13 mouse cellular contexts compared by ENCODE assay signal in genomic region chr5:100476328-100476727, GRCm38 (mm10). TPM values are rescaled to one million over a fixed set of nuclear protein-coding genes. Genes with fewer than 3 reads are reported as not detected.
DNase-seq lines count a peak whose midpoint lies in the region; ATAC-seq and TF ChIP-seq lines count a peak whose summit lies in the region.
"Had no signal": no experiment of that assay in that cellular context is flagged by ENCODE, and none has a peak within 500 bp of the region (broad histone marks: within the 10 kb centered on the region; RNA-seq: fewer than 3 reads in every experiment).

No protein-coding gene starts in this region.

- peak; percentile 42 for TF ChIP-seq RAD21 in CH12.LX (IDR thresholded peaks at IDR 0.05; ENCODE audit: low read depth, low read length)

- no peak overlapping the region for H3K4me3 ChIP-seq in lung, embryonic 14.5 days (ENCODE audit: low read depth, low read length)
- no peak overlapping the region for H3K4me3 ChIP-seq in CH12.LX (replicated peaks in 1 of 3; ENCODE audit: low read depth in 2 of 3, low read length in 2 of 3, poor library complexity in 1 of 3)
- H3K4me3 ChIP-seq: forebrain, embryonic 15.5 days; megakaryocyte, embryonic 14.5 days had no signal

- DNase-seq in lung, embryonic 14.5 days, result no peak
- DNase-seq in lung, postnatal 14 days, result no peak
- DNase-seq in CH12.LX (ENCODE audit: extremely low read depth) (no peak), Patski (ENCODE audit: low read depth, low spot score) (no peak)
- DNase-seq in cerebellum, adult 11 months, result no peak
- no peak for DNase-seq in gastrocnemius, postnatal 36 days
- no peak for DNase-seq in gastrocnemius, postnatal 10 days
- DNase-seq: adrenal gland, postnatal 14 days; gastrocnemius, postnatal 25 days; liver had no signal

- H3K27me3 ChIP-seq in lung, embryonic 14.5 days (ENCODE audit: insufficient read depth, low read length), result no peaks in the 10 kb centered on the region
- H3K27me3 ChIP-seq in CH12.LX (replicated peaks) (no peaks in the 10 kb centered on the region), Patski (no peaks in the 10 kb centered on the region)
- H3K27me3 ChIP-seq: forebrain, embryonic 15.5 days; megakaryocyte, embryonic 14.5 days had no signal

- POLR2A ChIA-PET in Patski (lab: Charles Lee), result interaction anchor here (1.3 to 1.4 kb wide), 2 partner anchors 10 to 28 kb away, joined by 3 to 5 read pairs; no protein-coding TSS in a partner anchor

- H3K4me1 ChIP-seq in lung, embryonic 14.5 days (ENCODE audit: insufficient read depth), result no peaks in the 10 kb centered on the region
- peaks cover 0 to 1% of the 10 kb centered on the region in 2 experiments; a peak in 1 of 4 replicates for H3K4me1 ChIP-seq in CH12.LX (ENCODE audit: control insufficient read depth in 1 of 2, insufficient read depth in 2 of 2)
- H3K4me1 ChIP-seq: forebrain, embryonic 15.5 days had no signal

- WGBS in lung, embryonic 14.5 days, result 79% methylated on average over 3 of the region's 3 CpGs

- H3K9ac ChIP-seq in lung, embryonic 14.5 days, result no peak overlapping the region
- no peak overlapping the region for H3K9ac ChIP-seq in CH12.LX (ENCODE audit: insufficient read depth, low read depth)
- H3K9ac ChIP-seq: forebrain, embryonic 15.5 days had no signal

- in situ Hi-C loops in CH12.LX (cut with MboI; ENCODE audit: low pct_ligation_motif_present, low pct_unique_long_range_greater_than_20kb, low sequenced_read_pairs), result no loop called here
- in situ Hi-C loops in Patski (cut with MboI; ENCODE audit: low pct_unique_long_range_greater_than_20kb), result no loop called here

- H3K4me2 ChIP-seq in lung, embryonic 14.5 days, result no peak overlapping the region
- H3K4me2 ChIP-seq in CH12.LX (ENCODE audit: insufficient read depth, low read depth, poor library complexity, severe bottlenecking), result no peak overlapping the region
- H3K4me2 ChIP-seq: forebrain, embryonic 15.5 days had no signal

- TF ChIP-seq EP300 in CH12.LX (IDR thresholded peaks at IDR 0.05; ENCODE audit: low read length), result no peak

- no peak overlapping the region for H3K27ac ChIP-seq in lung, embryonic 14.5 days (ENCODE audit: low read depth)
- H3K27ac ChIP-seq in CH12.LX (ENCODE audit: insufficient read depth, low read depth), result no peak overlapping the region
- H3K27ac ChIP-seq: forebrain, embryonic 15.5 days had no signal

- no peak for TF ChIP-seq POLR2A in CH12.LX (IDR thresholded peaks at IDR 0.05; ENCODE audit: low read depth, low read length)

- no peaks in the 10 kb centered on the region for H3K9me3 ChIP-seq in lung, embryonic 14.5 days (ENCODE audit: low read depth, low read length)
- no peaks in the 10 kb centered on the region for H3K9me3 ChIP-seq in CH12.LX (replicated peaks; ENCODE audit: low read length)
- H3K9me3 ChIP-seq: forebrain, embryonic 15.5 days; megakaryocyte, embryonic 14.5 days had no signal

- intact Hi-C loops in gastrocnemius, postnatal 36 days (cut with DNase I), result no loop called here

- dilution Hi-C loops in CH12.LX (cut with MboI; ENCODE audit: extremely low pct_ligation_motif_present, extremely low pct_unique_long_range_greater_than_20kb, low sequenced_read_pairs), result no loop called here

- CTCF ChIA-PET in Patski (lab: Charles Lee), result interaction anchor here (0.7 to 4.4 kb wide), 5 partner anchors 11 to 66 kb away, joined by 3 to 19 read pairs (median 3); no protein-coding TSS in a partner anchor

- TF ChIP-seq CTCF in lung, embryonic 14.5 days (IDR thresholded peaks at IDR 0.05; ENCODE audit: low read depth), result 0 out of 2 replicates have a peak, but pooled peaks have one; percentile 9
- peak in 1 of 2 experiments; percentile 62; a peak in 2 of 4 replicates for TF ChIP-seq CTCF in CH12.LX (conservative IDR thresholded peaks at IDR 0.05 in 1 of 2, IDR thresholded peaks at IDR 0.05 in 1 of 2; ENCODE audit: low read depth in 2 of 2, low read length in 2 of 2)
- peak; percentile 68 for TF ChIP-seq CTCF in Patski (IDR thresholded peaks at IDR 0.05)

- no peak for ATAC-seq in lung, embryonic 14.5 days (ENCODE audit: insufficient read depth)
- no peak for ATAC-seq in Patski
- ATAC-seq in megakaryocyte progenitor cell, adult 5-6 weeks (replicated peaks; ENCODE audit: poor library complexity), result peak; percentile 77
- ATAC-seq: forebrain, embryonic 15.5 days had no signal

- H3K79me2 ChIP-seq in CH12.LX (replicated peaks; ENCODE audit: control insufficient read depth, extremely low read depth, insufficient read depth, poor library complexity, severe bottlenecking), result no peaks in the 10 kb centered on the region

- H3K36me3 ChIP-seq in lung, embryonic 14.5 days (ENCODE audit: insufficient read depth), result peaks cover 45% of the 10 kb centered on the region
- H3K36me3 ChIP-seq in CH12.LX (replicated peaks in 1 of 2; ENCODE audit: control insufficient read depth in 1 of 2, insufficient read depth in 1 of 2, low read length in 1 of 2), result peaks cover 30 to 78% of the 10 kb centered on the region in 2 experiments
- H3K36me3 ChIP-seq: forebrain, embryonic 15.5 days had no signal

TF ChIP-seq in CH12.LX, 34 proteins besides CTCF, POLR2A, EP300 and RAD21:
- peak; percentile 5; the same call in 1 of the 2 replicates for TF ChIP-seq SMC3 (IDR thresholded peaks at IDR 0.05; ENCODE audit: low read depth, low read length)
- no peak for TF ChIP-seq USF1 (IDR thresholded peaks at IDR 0.05; ENCODE audit: low read depth, low read length)
- no peak for TF ChIP-seq ZNF384 (IDR thresholded peaks at IDR 0.05; ENCODE audit: low read depth, low read length)
- no peak for TF ChIP-seq IRF4 (IDR thresholded peaks at IDR 0.05; ENCODE audit: low read depth, low read length)
- TF ChIP-seq NELFE (IDR thresholded peaks at IDR 0.05; ENCODE audit: low read depth, low read length), result no peak
- no peak for TF ChIP-seq CHD1 (IDR thresholded peaks at IDR 0.05; ENCODE audit: low read depth, low read length)
- no peak for TF ChIP-seq UBTF (IDR thresholded peaks at IDR 0.05; ENCODE audit: low read depth, low read length)

RNA-seq across cellular contexts. Expression of gene Lin54, which starts 24.1 kb away (rescaled TPM):
- 18.0 and 18.5 TPM in 2 replicates for polyA plus RNA-seq in lung, embryonic 14.5 days (2014; fragmentation: Nextera tagmentation; extraction: Ambion mirVana)
- total RNA-seq in CH12.LX (2012; rRNA removed) (12.8 and 12.9 TPM in 2 replicates), CH12.LX (2014; rRNA removed) (14.1 and 15.2 TPM in 2 replicates)
- polyA plus RNA-seq in CH12.LX (2012; ENCODE audit: insufficient read length, low read depth) (11.8 and 14.1 TPM in 2 replicates), Patski (2021) (11.8 TPM)
- 25.5 and 31.1 TPM in 2 replicates for total RNA-seq in megakaryocyte progenitor cell, adult 5-6 weeks (2015)
- 30.1 and 44.3 TPM in 2 replicates for total RNA-seq in megakaryocyte progenitor cell, adult 5-6 weeks (2017)
- 1 to 10 TPM; 4.4 to 4.7 TPM for total RNA-seq in gastrocnemius, postnatal 36 days (2021)
- 1 to 10 TPM; 6.9 to 9.7 TPM for total RNA-seq in gastrocnemius, postnatal 10 days (2021)

RNA-seq across cellular contexts. Expression of gene Cops4, which starts 41.8 kb away (rescaled TPM):
- polyA plus RNA-seq in lung, embryonic 14.5 days (2014; fragmentation: Nextera tagmentation; extraction: Ambion mirVana), result 202 and 209 TPM in 2 replicates
- 122 and 149 TPM in 2 replicates for total RNA-seq in CH12.LX (2012; rRNA removed)
- total RNA-seq in CH12.LX (2014; rRNA removed), result 264 and 298 TPM in 2 replicates
- polyA plus RNA-seq in CH12.LX (2012; ENCODE audit: insufficient read length, low read depth), result 133 and 134 TPM in 2 replicates
- polyA plus RNA-seq in Patski (2021), result 132 TPM
- 87.1 and 98.6 TPM in 2 replicates for total RNA-seq in megakaryocyte progenitor cell, adult 5-6 weeks (2015)
- total RNA-seq in megakaryocyte progenitor cell, adult 5-6 weeks (2017), result 137 and 159 TPM in 2 replicates
- 100 to 1,000 TPM in 1 of 2 experiments, 10 to 100 TPM in 1; 87.1 to 102 TPM for total RNA-seq in gastrocnemius, postnatal 36 days (2021)
- total RNA-seq in gastrocnemius, postnatal 10 days (2021), result 100 to 1,000 TPM; 102 to 107 TPM
